Mouse (Mus musculus): Measurements from ENCODE around the gene Nelfe. TPM values are rescaled to one million over a fixed set of nuclear protein-coding genes. Genes with fewer than 3 reads are reported as not detected.

Nelfe gene
- 49.8 and 51.5 TPM in 2 replicates for polyA plus RNA-seq (2015; fragmentation: Nextera tagmentation; extraction: Ambion mirVana)

DNA sequence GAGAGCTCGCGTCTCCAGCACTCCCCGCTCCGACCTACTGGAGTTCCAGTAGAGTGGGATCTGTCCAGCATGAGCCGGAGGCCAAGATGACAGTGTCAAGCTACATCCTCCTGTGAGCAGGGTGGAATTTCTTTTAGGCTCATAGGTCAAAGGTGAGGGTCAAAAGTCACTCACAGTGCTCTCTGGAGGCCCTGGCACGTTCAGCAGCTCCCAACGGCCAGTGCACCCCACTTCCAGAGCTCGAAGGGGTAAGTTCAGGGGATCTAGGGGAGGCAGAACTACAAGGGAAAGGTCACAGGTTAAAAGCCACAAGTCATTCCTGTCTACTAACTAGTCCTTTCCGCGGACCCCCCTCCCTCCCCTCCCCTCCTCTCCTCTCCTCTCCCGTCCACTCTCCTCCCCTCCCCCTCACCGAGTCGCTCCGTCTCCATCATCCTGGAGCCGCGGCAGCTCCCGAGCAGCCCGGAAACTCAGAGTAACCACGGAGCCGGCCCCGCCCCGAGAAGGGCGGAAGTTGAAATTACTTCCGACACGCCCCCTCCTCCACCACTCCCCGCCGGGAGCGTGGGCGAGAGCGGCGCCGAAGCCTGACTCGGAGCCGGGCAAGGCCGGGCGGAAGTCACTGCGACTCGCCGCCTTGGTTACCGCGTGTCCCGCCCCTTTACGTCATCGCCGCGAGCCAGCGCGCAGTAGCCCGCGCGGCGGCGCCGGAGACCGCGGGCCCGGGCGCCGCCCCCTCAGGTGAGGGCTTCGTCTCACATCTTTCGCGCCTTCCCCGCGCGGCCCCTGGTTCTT lies at the start of gene Nelfe, which contains the start of gene Skiv2l:
Nelfe (plus strand) TSS at position 670 of the 795 bp plus-strand sequence.
Skiv2l (minus strand) TSS at position 489 of the 795 bp plus-strand sequence.

DNA sequence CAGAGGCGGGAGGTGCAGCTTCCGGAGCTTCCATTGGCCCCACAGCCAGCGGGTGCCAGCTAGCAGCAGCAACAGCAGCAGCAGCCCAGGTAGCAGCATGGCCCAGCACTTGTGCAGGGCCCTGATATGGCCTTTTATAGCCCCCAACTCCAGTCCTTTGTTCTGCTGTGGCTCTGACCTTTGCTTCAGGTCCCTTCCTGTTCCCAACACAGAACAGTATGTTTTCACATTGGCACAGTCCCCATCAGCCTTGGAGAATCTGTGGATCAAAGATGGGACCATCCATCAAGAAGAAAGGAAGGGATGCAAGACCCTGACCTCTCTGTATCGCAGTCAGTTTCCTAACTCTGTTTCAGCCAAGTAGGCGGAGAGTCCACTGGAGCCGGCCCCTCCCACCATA lies 45.9 kb upstream of the Nelfe start, which contains the start of gene Cyp21a1:
Cyp21a1 (minus strand) TSS at position 261 of the 400 bp plus-strand sequence.

DNA sequence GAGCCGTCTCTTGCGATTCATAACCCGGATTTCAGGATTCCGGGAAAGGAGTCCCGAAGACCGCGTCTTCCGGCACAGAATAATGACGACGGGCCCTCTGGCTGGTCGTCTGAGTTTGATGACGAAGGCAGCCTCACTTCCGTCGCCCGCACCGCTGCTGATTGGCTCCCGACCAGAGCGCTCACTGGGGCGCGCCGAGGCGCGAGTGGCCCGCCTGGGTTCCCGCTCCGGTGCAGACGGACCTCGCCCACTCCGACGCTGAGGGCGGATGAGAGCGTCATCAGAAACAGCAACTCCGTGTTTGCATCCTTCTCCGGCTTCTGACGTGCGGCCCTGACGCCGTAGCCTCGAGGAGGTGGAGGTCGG lies 13.4 kb upstream of the Nelfe start, which contains the start of the genes Stk19 and Dxo:
Stk19 (minus strand) TSS at position 90 of the 366 bp plus-strand sequence.
Dxo (plus strand) TSS at position 164 of the 366 bp plus-strand sequence.

DNA sequence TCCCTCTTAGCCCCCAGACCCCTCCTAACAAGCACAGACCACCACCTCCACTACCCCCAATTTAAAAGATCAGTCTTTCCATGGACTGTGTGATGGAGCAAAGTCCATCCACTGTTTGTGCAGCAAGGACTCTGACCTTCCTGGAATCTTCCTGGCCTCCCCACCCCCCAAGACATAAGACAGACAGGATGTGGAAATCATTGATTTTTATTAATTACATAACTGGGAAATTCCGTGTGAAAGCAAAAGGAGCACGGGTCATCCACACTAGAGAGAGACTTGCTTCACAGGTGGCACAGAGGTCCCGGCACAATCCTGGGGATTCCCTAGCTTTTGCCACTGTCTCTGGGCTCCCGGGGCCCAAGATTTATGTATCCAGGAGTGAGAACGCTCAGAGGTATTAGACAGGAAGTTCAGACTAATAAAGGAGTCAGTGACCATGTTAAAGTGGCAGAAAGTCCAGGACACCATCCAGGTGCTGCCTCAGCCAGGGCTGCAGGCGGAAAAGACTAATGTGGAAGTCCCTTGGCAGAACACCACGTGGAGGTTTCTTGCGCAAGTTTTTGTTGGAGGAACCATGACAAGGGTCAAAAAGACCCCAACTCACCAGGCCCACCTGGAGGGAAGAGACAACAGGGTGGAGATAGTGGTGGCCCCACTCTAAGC lies 12.4 kb downstream of the Nelfe start, which contains the start of gene Cfb:
Cfb (minus strand) TSS at position 103 of the 666 bp plus-strand sequence.

DNA sequence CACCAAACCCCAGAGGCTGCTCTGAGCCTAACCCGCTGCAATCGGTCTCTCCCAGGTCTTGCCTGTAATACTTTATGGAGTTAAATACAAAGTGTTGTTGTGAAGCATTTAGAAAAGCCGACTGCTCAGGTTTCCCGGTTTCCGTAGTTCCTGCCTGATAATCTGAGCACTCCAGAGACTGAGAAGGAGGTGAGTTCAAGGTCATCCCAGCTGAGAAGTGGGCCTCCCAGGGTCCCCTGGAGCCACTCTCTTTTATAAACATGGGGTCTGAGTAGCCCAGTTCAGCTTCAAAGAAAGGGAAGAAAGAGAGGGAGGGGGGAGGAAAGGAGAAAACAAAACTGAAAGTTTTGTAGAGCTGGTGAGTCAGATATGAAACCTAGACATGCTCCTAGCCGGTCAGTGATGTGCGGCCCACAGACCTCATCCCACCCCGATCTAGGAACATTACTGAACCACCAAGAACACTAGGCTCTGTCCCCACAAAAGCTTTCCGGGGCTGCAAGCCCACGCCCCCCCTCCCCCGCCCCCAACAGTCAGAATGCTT lies 29.2 kb downstream of the Nelfe start, which contains the start of gene Zbtb12:
Zbtb12 (plus strand) TSS at position 148 of the 544 bp plus-strand sequence.

GRCm38 (mm10) chr17:34881683-34882310 lies 31.6 kb downstream of the Nelfe start, which contains the start of gene Gm20547:
Gene Gm20547, minus strand, starts transcription at chr17:34882042.

GRCm38 (mm10) chr17:34898160-34898586 lies 48.0 kb downstream of the Nelfe start, which contains the start of the genes C2 and Ehmt2:
Gene C2, minus strand, starts transcription at chr17:34898265.
Gene Ehmt2, plus strand, starts transcription at chr17:34898469.

Other genes with a start within 250 kb of the Nelfe start
- gene Rnf5, start 246.7 kb upstream of the Nelfe start, polyA plus RNA-seq (2015; fragmentation: Nextera tagmentation; extraction: Ambion mirVana), result 70.9 and 75.6 TPM in 2 replicates
- 22.9 and 23.1 TPM in 2 replicates for gene Agpat1, start 246.1 kb upstream of the Nelfe start, polyA plus RNA-seq (2015; fragmentation: Nextera tagmentation; extraction: Ambion mirVana)
- 2.1 and 2.8 TPM in 2 replicates for gene Egfl8, start 234.4 kb upstream of the Nelfe start, polyA plus RNA-seq (2015; fragmentation: Nextera tagmentation; extraction: Ambion mirVana)
- gene Ppt2, start 221.9 kb upstream of the Nelfe start, polyA plus RNA-seq (2015; fragmentation: Nextera tagmentation; extraction: Ambion mirVana), result 10.5 and 14.2 TPM in 2 replicates
- 0.11 and 0.19 TPM in 2 replicates for gene Prrt1, start 220.9 kb upstream of the Nelfe start, polyA plus RNA-seq (2015; fragmentation: Nextera tagmentation; extraction: Ambion mirVana)
- gene Fkbpl, start 205.6 kb upstream of the Nelfe start, polyA plus RNA-seq (2015; fragmentation: Nextera tagmentation; extraction: Ambion mirVana), result 6.8 and 8.6 TPM in 2 replicates
- 18.6 and 26.1 TPM in 2 replicates for gene Atf6b, start 203.2 kb upstream of the Nelfe start, polyA plus RNA-seq (2015; fragmentation: Nextera tagmentation; extraction: Ambion mirVana)
- 2.2 and 3.9 TPM in 2 replicates for gene Tnxb, start 179.9 kb upstream of the Nelfe start, polyA plus RNA-seq (2015; fragmentation: Nextera tagmentation; extraction: Ambion mirVana)
- 2.7 and 2.8 TPM in 2 replicates for gene C4b, start 106.5 kb upstream of the Nelfe start, polyA plus RNA-seq (2015; fragmentation: Nextera tagmentation; extraction: Ambion mirVana)
- not detected in 2 replicates for gene Cyp21a1, start 45.8 kb upstream of the Nelfe start, polyA plus RNA-seq (2015; fragmentation: Nextera tagmentation; extraction: Ambion mirVana)
- gene Stk19, start 13.4 kb upstream of the Nelfe start, polyA plus RNA-seq (2015; fragmentation: Nextera tagmentation; extraction: Ambion mirVana), result 33.1 and 34.3 TPM in 2 replicates
- gene Dxo, start 13.4 kb upstream of the Nelfe start, polyA plus RNA-seq (2015; fragmentation: Nextera tagmentation; extraction: Ambion mirVana), result 32.9 and 33.7 TPM in 2 replicates
- gene Skiv2l, start 181 bp upstream of the Nelfe start, polyA plus RNA-seq (2015; fragmentation: Nextera tagmentation; extraction: Ambion mirVana), result 22.8 and 27.9 TPM in 2 replicates
- 5.7 and 8.3 TPM in 2 replicates for gene Cfb, start 12.1 kb downstream of the Nelfe start, polyA plus RNA-seq (2015; fragmentation: Nextera tagmentation; extraction: Ambion mirVana)
- gene Zbtb12, start 29.1 kb downstream of the Nelfe start, polyA plus RNA-seq (2015; fragmentation: Nextera tagmentation; extraction: Ambion mirVana), result 0.99 and 1.2 TPM in 2 replicates
- gene Gm20547, start 31.7 kb downstream of the Nelfe start, polyA plus RNA-seq (2015; fragmentation: Nextera tagmentation; extraction: Ambion mirVana), result not detected in 2 replicates
- 7.5 and 11.8 TPM in 2 replicates for gene C2, start 47.9 kb downstream of the Nelfe start, polyA plus RNA-seq (2015; fragmentation: Nextera tagmentation; extraction: Ambion mirVana)
- 26.6 and 32.9 TPM in 2 replicates for gene Ehmt2, start 48.1 kb downstream of the Nelfe start, polyA plus RNA-seq (2015; fragmentation: Nextera tagmentation; extraction: Ambion mirVana)
- 0.08 and 0.25 TPM in 2 replicates for gene Slc44a4, start 64.1 kb downstream of the Nelfe start, polyA plus RNA-seq (2015; fragmentation: Nextera tagmentation; extraction: Ambion mirVana)
- gene Neu1, start 80.9 kb downstream of the Nelfe start, polyA plus RNA-seq (2015; fragmentation: Nextera tagmentation; extraction: Ambion mirVana), result 15.6 and 21.0 TPM in 2 replicates
- 0.13 and 0.32 TPM in 2 replicates for gene Hspa1b, start 108.8 kb downstream of the Nelfe start, polyA plus RNA-seq (2015; fragmentation: Nextera tagmentation; extraction: Ambion mirVana)
- gene Gm20481, start 119.5 kb downstream of the Nelfe start, polyA plus RNA-seq (2015; fragmentation: Nextera tagmentation; extraction: Ambion mirVana), result not detected in 2 replicates
- 1.7 and 1.8 TPM in 2 replicates for gene Hspa1a, start 121.8 kb downstream of the Nelfe start, polyA plus RNA-seq (2015; fragmentation: Nextera tagmentation; extraction: Ambion mirVana)
- gene Hspa1l, start 122.3 kb downstream of the Nelfe start, polyA plus RNA-seq (2015; fragmentation: Nextera tagmentation; extraction: Ambion mirVana), result 0.23 and 0.30 TPM in 2 replicates
- 138 and 160 TPM in 2 replicates for gene Lsm2, start 131.5 kb downstream of the Nelfe start, polyA plus RNA-seq (2015; fragmentation: Nextera tagmentation; extraction: Ambion mirVana)
- 104 and 108 TPM in 2 replicates for gene Vars, start 150.6 kb downstream of the Nelfe start, polyA plus RNA-seq (2015; fragmentation: Nextera tagmentation; extraction: Ambion mirVana)
- 0.40 and 0.49 TPM in 2 replicates for gene Vwa7, start 166.2 kb downstream of the Nelfe start, polyA plus RNA-seq (2015; fragmentation: Nextera tagmentation; extraction: Ambion mirVana)
- gene Sapcd1, start 177.6 kb downstream of the Nelfe start, polyA plus RNA-seq (2015; fragmentation: Nextera tagmentation; extraction: Ambion mirVana), result 19.7 and 23.0 TPM in 2 replicates
- 6.9 and 8.1 TPM in 2 replicates for gene Msh5, start 196.4 kb downstream of the Nelfe start, polyA plus RNA-seq (2015; fragmentation: Nextera tagmentation; extraction: Ambion mirVana)
- 245 and 258 TPM in 2 replicates for gene Clic1, start 199.6 kb downstream of the Nelfe start, polyA plus RNA-seq (2015; fragmentation: Nextera tagmentation; extraction: Ambion mirVana)
- gene Ddah2, start 208.6 kb downstream of the Nelfe start, polyA plus RNA-seq (2015; fragmentation: Nextera tagmentation; extraction: Ambion mirVana), result 52.0 and 69.5 TPM in 2 replicates
- gene Ly6g6c, start 215.0 kb downstream of the Nelfe start, polyA plus RNA-seq (2015; fragmentation: Nextera tagmentation; extraction: Ambion mirVana), result 0.17 TPM in 1 of 2 replicates, not detected in the other
- 2.5 and 3.1 TPM in 2 replicates for gene Mpig6b, start 215.8 kb downstream of the Nelfe start, polyA plus RNA-seq (2015; fragmentation: Nextera tagmentation; extraction: Ambion mirVana)
- gene Ly6g6e, start 226.5 kb downstream of the Nelfe start, polyA plus RNA-seq (2015; fragmentation: Nextera tagmentation; extraction: Ambion mirVana), result 0.23 and 0.47 TPM in 2 replicates
- gene Ly6g6d, start 227.7 kb downstream of the Nelfe start, polyA plus RNA-seq (2015; fragmentation: Nextera tagmentation; extraction: Ambion mirVana), result 1.2 and 2.1 TPM in 2 replicates
- 1.4 and 2.2 TPM in 2 replicates for gene Ly6g6f, start 235.2 kb downstream of the Nelfe start, polyA plus RNA-seq (2015; fragmentation: Nextera tagmentation; extraction: Ambion mirVana)
- gene Abhd16a, start 238.9 kb downstream of the Nelfe start, polyA plus RNA-seq (2015; fragmentation: Nextera tagmentation; extraction: Ambion mirVana), result 101 and 108 TPM in 2 replicates

All from spleen, postnatal 0 days (tissue).